Mouse (Mus musculus): Measurements from ENCODE around the gene Vstm2l.

Vstm2l gene

DNA sequence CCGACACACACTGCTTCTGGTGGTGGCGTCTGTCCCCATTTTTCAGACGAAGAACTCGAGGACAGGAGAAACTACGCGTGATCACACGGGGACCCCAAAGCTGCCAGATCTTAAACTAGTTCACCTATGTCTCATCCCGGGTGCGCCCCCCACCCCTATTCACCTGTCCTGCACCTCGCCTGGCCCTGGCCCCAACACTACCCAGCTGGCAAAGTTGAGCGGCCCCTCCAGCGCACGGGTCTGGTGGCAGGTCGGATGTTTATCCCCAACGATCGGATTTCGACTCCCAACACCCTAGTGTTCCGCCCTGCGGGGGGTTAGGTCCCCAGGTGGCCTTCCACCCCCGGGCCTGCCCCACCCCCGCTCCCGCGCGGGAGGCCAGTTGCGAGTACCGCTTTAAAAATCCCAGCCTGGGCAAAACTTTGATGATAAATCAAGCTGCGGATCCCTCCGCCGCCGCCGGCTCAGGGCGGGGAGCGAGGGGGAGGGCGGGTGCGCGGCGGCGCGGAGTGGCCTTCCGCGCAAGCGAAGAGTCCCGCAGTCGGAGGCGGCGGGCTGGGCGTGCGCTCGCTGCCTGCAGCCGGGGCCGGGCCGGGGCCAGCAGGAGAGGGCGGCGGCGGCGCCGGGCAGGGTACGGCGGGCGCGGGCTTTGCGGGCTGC is at the start of gene Vstm2l:
Gene Vstm2l (plus strand): TSS at position 549 of the 660 bp plus-strand sequence.
- DNase-seq (ENCODE audit: low read depth, low spot score): peak; percentile 68

GRCm38 (mm10) chr2:157867126-157867525 is 47.3 kb upstream of the Vstm2l start:
- DNase-seq (ENCODE audit: low read depth, low spot score): no peak

DNA sequence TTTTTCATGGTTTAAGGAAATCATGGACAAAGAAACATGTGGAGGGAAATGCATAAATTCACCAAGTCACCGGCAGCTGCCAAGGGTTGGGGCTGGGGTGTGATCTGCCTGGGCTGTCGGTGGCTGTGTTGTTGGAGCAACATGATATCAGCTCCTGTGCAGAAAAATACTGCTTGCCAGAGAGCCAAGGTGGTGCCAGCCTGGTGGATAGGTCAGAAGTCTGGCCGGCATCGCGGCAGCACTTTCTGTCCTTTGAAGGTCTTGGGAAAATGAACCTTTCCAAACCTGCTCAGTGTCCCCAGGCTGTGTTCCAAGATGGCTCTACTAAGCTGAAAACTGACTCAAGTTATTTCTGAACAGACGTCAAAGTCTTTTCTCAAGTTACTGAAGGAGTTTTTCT is 44.2 kb upstream of the Vstm2l start:
- no peak for DNase-seq (ENCODE audit: low read depth, low spot score)

DNA sequence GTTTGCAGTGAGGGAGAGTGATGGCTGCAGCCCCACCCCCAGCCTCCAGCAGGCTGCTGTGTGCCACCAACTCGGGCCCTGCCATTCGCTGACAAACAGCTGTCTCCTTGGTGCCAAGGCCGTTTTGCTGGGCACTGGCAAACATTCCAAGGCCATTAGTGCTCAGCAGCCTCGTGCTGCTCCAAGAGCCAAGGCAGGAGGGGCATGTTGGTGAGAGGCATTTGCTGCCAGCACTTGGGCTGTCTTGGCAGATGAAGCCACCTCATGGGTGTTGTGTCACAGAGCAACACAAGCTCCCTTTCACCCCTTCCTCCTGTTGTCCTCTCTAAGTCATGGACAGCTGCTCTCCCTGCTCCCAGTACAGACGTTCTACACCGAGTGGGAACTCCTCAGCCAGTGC is 41.2 kb upstream of the Vstm2l start:
- DNase-seq (ENCODE audit: low read depth, low spot score): no peak

DNA sequence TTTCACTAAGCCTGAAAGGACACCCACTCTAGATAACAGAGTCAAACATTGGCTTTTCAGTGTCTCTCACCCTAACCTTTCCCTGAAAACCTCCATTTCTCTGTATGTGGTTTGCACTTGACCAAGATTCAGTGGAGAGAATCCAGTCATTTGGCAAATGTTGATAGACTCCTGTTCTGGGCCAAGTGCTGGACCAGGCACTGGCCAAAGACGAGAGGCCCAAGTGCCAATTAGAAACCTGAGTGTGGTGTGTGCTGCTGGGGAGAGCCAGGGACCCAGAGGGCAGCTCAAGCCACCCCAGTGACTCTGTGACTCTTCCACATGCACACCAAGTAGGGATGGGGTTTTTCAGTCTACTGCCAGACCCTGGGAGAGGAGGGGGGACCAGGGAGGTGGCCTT is 40.8 kb upstream of the Vstm2l start:
- DNase-seq (ENCODE audit: low read depth, low spot score): no peak

DNA sequence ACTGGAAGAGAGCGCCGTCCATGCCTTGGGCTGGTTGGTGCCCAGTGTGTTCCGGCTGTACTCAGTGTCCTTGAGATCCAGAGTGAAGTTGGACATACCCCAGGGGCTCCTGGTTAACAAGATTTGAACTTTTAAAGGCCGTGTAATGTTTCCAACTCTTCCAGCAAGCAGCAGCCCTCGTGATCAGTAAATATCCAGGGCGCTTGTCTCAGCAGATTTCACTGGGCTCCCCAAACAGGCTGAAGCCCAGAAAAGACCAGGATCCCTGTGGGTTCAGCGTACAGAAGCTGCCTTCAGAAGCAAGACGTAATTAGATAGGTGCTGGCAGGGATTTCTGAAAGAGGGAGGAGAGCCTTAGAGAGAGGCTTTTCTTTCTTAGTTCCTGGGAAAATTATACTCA is 39.3 kb upstream of the Vstm2l start:
- DNase-seq (ENCODE audit: low read depth, low spot score): no peak

GRCm38 (mm10) chr2:157877394-157877793 is 37.1 kb upstream of the Vstm2l start:
- no peak for DNase-seq (ENCODE audit: low read depth, low spot score)

- no peak for DNase-seq (ENCODE audit: low read depth, low spot score)
Observed at GRCm38 (mm10) chr2:157877967-157878366, 36.5 kb upstream of the Vstm2l start.

DNA sequence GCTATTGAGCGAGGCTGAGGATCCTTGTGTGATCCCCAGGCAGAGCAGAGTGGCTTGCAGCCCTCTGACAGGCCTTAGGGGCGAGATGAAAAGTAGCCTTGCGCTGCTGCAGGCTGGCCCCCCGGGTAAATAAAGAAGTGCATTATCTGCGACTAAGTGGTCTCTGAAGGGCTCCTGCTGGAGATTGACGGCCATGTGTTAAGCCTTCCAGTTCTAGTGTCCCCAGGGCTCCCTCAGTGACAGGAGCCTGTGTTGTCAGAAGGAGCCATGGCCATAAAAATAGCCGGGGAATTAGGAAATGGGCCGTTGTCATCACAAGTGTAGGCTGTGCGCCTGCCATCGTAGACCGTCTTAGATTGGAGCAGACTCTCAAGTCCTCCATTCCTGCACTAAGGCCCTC is 32.5 kb upstream of the Vstm2l start:
- peak; percentile 65 for DNase-seq (ENCODE audit: low read depth, low spot score)

GRCm38 (mm10) chr2:157887275-157888025 is 27.0 kb upstream of the Vstm2l start:
- peak; percentile 68 for DNase-seq (ENCODE audit: low read depth, low spot score)

- DNase-seq (ENCODE audit: low read depth, low spot score): no peak
Observed at GRCm38 (mm10) chr2:157891166-157891565, 23.3 kb upstream of the Vstm2l start.

DNA sequence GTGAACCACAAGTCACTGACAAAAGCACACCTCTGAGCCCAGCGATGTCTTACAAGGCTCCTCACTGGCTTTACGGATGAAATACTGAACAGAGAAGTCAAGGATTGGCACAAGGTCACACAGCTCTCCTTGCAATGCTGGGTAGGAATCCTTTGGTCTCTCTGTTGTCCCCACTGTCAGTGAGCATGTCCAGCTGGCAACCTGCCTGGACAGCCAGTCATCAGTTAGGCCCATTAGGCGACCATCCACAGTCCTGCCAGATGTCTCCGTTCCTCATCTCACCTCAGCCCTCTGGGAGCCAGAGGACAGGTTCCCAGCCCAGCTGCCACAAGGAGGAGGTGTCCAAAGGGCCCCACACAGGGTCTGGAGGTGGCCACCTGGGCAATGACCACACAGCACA is 17.3 kb upstream of the Vstm2l start:
- no peak for DNase-seq (ENCODE audit: low read depth, low spot score)

DNA sequence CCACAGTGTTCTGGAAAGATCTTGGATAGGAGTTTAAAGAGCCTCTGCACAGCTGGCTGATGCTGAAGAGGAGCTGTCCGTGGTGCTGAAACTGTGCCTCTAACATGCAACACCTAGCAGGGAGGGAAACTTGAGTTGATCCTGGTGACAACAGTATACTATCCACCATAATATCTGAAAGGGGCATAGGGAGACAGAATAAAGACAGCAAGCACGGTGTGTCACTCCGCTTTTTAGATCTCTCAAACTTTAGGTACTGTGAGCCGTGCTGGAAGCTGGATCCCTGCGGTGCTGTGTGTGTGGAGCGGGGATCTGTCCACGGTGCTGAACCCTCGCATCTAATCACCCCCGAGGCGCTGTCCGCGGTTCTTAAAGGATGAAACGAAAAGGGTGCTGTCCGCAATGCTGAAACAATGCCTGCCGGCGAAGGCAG is 1.2 kb upstream of the Vstm2l start:
- peak; percentile 94 for DNase-seq (ENCODE audit: low read depth, low spot score)

- DNase-seq (ENCODE audit: low read depth, low spot score): no peak
Observed at GRCm38 (mm10) chr2:157913705-157914104, 748 bp upstream of the Vstm2l start.

DNA sequence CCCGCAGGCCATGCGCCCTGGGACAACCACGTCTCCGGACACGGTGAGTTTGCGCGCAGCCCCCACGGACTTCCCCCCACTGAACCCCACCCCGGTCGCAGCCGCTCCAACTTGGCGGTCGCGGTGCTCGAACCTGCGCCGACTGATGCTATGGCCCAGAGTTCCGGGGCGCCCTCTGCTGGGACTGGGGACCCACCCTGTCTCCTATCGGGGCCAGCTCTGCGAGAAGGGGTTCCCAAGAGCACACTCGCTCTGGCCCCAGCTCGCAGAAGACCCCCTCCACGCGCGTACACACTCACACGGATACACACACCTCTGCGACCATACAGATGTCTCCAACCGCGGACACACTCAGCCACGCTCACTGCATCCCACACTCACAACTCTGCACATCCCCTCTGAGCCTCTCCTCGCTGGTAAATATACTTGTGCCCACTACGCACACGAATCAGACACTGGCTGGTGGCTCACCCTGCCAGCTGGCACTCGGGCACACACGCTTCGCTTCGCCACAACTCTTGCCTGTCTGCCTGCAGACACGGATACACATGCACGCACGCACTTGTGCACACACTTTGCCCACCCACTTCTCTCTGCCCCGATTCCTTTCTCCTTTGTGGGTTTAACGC is 550 bp downstream of the Vstm2l start:
- no peak for DNase-seq (ENCODE audit: low read depth, low spot score)

- no peak for DNase-seq (ENCODE audit: low read depth, low spot score)
Observed at GRCm38 (mm10) chr2:157918529-157918928, 4.1 kb downstream of the Vstm2l start.

GRCm38 (mm10) chr2:157921551-157921950 is 7.1 kb downstream of the Vstm2l start:
- no peak for DNase-seq (ENCODE audit: low read depth, low spot score)

GRCm38 (mm10) chr2:157923406-157923805 is 9.0 kb downstream of the Vstm2l start:
- DNase-seq (ENCODE audit: low read depth, low spot score): peak; percentile 41

DNA sequence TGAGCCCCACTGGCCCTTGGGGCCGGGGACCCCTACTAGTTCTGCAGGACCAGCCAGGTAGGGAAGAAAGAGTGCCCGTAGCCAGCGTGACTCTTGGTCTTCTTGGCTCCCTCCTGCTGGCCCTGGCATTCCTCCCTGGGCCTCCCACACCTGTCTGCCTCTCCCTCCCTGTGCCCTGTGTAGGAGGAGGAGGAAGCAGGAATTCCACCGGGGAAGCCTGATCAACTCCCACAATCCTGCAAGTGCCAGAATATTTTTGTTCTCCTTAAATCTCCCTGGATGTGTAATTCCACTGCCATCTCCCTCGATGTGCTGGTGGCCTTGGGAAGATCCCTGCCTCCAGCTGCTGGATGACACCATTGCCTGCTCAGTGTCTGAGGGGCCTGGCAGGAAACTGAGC is 10.1 kb downstream of the Vstm2l start:
- DNase-seq (ENCODE audit: low read depth, low spot score): no peak

GRCm38 (mm10) chr2:157926502-157926901 is 12.0 kb downstream of the Vstm2l start:
- no peak for DNase-seq (ENCODE audit: low read depth, low spot score)

DNA sequence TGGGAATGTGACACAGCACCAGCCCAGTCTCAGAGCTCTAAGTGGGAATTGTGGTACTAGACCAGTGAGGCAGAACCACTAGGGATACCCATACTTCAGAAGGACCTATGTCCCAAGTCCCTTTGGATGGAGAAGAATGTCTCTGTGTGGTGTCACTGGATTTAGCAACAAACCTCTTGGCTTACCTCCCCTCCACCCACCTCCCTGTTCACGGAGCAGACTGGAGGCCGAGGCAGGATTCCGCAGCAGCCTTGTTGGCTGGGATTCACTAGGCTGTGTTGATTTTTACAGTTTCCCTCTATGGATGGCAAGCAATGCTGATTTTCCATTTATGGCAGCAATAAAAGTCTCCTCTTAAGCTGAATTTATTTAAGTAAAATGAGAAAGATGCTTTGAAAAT is 12.5 kb downstream of the Vstm2l start:
- DNase-seq (ENCODE audit: low read depth, low spot score): no peak

DNA sequence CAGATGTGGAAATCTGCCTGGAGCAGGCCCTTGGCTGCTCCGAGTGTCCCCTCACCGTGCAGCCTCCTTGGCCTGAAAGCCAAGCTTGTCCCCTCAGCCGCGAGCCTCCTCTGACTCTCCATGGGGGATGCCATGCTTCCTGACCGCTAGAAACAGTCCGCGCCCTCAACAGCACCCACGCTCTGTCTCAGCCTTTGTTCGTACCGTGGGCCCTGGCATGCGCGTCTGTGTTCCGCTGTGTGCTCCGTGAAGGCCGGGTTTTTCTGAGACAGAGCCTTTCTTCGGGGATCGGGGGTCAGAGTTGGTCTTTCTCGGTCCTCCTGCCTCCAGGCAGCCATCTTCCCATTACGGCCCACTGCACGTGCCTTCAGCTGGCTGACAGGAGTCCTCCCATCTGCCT is 12.9 kb downstream of the Vstm2l start:
- no peak for DNase-seq (ENCODE audit: low read depth, low spot score)

DNA sequence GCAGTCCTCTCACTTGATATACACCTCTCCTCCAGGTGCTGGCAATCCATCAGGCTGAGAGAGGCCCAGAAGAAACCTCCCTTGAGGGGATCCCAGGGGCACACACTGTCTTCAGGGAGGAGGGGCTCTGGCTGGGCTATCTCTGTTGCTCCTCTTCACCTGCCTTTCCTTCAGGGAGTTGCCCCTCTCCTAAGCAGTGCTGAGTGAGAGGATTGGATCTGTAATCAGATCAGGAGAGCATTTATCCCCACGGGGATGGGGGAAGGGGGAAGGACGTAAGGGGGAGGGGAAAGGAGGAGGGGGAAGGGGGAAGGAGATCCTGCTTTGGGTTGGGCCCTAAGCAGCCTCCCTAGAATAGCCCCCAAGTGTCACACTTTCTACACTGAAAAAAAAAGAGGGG is 13.4 kb downstream of the Vstm2l start:
- DNase-seq (ENCODE audit: low read depth, low spot score): no peak
